ENCODE assay signal across 24 mouse cellular contexts in the genomic region with DNA sequence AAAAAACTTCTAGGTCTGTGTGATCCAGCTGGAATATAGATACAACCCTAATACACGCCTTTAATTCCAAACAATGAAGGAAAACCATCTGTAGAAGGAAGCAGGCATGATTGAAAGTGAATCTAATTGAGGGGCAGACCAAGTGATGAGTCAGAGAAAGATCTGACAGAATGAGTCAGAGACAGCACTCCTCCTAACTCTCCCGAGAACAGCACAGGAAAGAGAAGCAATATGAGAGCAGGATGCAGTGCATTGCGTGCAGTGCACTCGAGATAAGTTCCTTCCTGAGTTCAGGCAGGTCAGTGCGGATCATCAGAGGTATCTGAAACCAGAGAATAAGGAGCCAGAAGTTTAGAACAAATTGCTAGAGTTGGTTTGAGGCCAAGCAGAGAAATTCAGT. TPM values are rescaled to one million over a fixed set of nuclear protein-coding genes. Genes with fewer than 3 reads are reported as not detected.
A peak's percentile ranks its signal among the peaks of the same experiment; 100 is the strongest.
DNase-seq lines count a peak whose midpoint lies in the region; TF ChIP-seq lines count a peak whose summit lies in the region.
"Had no signal": no experiment of that assay in that cellular context is flagged by ENCODE, and none has a peak within 500 bp of the region (broad histone marks: within the 10 kb centered on the region; RNA-seq: fewer than 3 reads in every experiment).

No protein-coding gene starts in this region.

- no peak overlapping the region for H3K9ac ChIP-seq in heart, adult 2 months (ENCODE audit: low read depth, low read length)
- H3K9ac ChIP-seq: forebrain, embryonic 13.5 days; hindbrain, embryonic 12.5 days; hindbrain, embryonic 15.5 days; intestine, embryonic 15.5 days had no signal

- DNase-seq in 3134 (ENCODE audit: extremely low read depth, insufficient read length, low spot score): peak; percentile 36
- peak; percentile 32 for DNase-seq in Muller cell, postnatal 12 days (ENCODE audit: inconsistent ontology term)
- peak; percentile 39 for DNase-seq in induced T-regulatory cell, adult 2 months (ENCODE audit: low read depth)
- DNase-seq in kidney, adult 2 months: no peak
- no peak for DNase-seq in left cerebral cortex, postnatal 10 days (ENCODE audit: extremely low spot score in 1 of 2, low spot score in 2 of 2)
- no peak for DNase-seq in heart, adult 2 months
- no peak for DNase-seq in embryonic facial prominence, embryonic 10.5 days (ENCODE audit: low spot score)
- DNase-seq: adrenal gland, adult 2 months; adrenal gland, postnatal 14 days; cerebellum, adult 11-12 months; cerebellum, adult 9-11 months; cerebellum, postnatal 25 days; embryo, embryonic 11 days; gastrocnemius, postnatal 10 days; gastrocnemius, postnatal 36 days; kidney, adult 11 months had no signal

- whole genome bisulfite sequencing in kidney, adult 2 months: 79% methylated on average over 5 of the region's 5 CpGs
- 51% methylated on average over 5 of the region's 5 CpGs for WGBS in heart, adult 2 months
- WGBS in embryonic facial prominence, embryonic 10.5 days: 87% methylated on average over 5 of the region's 5 CpGs

- no peaks in the 10 kb centered on the region for H3K79me2 ChIP-seq in C2C12 (ENCODE audit: control insufficient read depth, insufficient read depth)
- no peaks in the 10 kb centered on the region for H3K79me2 ChIP-seq in heart, adult 2 months (replicated peaks; ENCODE audit: control insufficient read depth, insufficient read depth, low read length)

- H3K4me3 ChIP-seq in C2C12 (ENCODE audit: insufficient read depth, poor library complexity, severe bottlenecking): no peak overlapping the region
- H3K4me3 ChIP-seq in kidney, adult 2 months (ENCODE audit: insufficient read depth, low read depth, low read length): no peak overlapping the region
- no peak overlapping the region for H3K4me3 ChIP-seq in heart, adult 2 months
- no peak overlapping the region for H3K4me3 ChIP-seq in embryonic facial prominence, embryonic 10.5 days
- H3K4me3 ChIP-seq: forebrain, embryonic 10.5 days; forebrain, embryonic 13.5 days; hindbrain, embryonic 12.5 days; hindbrain, embryonic 15.5 days; intestine, embryonic 15.5 days had no signal

- no peak for TF ChIP-seq EP300 in heart, adult 2 months (IDR thresholded peaks at IDR 0.05; ENCODE audit: insufficient read depth, low read depth, low read length)

- H3K79me3 ChIP-seq in C2C12 (ENCODE audit: low read depth): no peaks in the 10 kb centered on the region

- H3K27me3 ChIP-seq in C2C12 (ENCODE audit: control insufficient read depth, insufficient read depth, insufficient read length): no peaks in the 10 kb centered on the region
- H3K27me3 ChIP-seq in kidney, adult 2 months (replicated peaks; ENCODE audit: control insufficient read depth, insufficient read depth, low read length): no peaks in the 10 kb centered on the region
- H3K27me3 ChIP-seq in heart, adult 2 months (ENCODE audit: control insufficient read depth, insufficient read depth, low read length): no peaks in the 10 kb centered on the region
- no peaks in the 10 kb centered on the region for H3K27me3 ChIP-seq in embryonic facial prominence, embryonic 10.5 days (replicated peaks; ENCODE audit: low read depth, poor library complexity, severe bottlenecking)
- H3K27me3 ChIP-seq: CH12.LX; forebrain, embryonic 13.5 days; hindbrain, embryonic 12.5 days; hindbrain, embryonic 15.5 days; intestine, embryonic 15.5 days had no signal

- H3K27ac ChIP-seq in kidney, adult 2 months (ENCODE audit: insufficient read depth, low read depth, low read length): no peak overlapping the region
- H3K27ac ChIP-seq in heart, adult 2 months: no peak overlapping the region
- H3K27ac ChIP-seq in embryonic facial prominence, embryonic 10.5 days (replicated peaks): no peak overlapping the region
- H3K27ac ChIP-seq: forebrain, embryonic 10.5 days; forebrain, embryonic 13.5 days; hindbrain, embryonic 12.5 days; hindbrain, embryonic 15.5 days; intestine, embryonic 15.5 days had no signal

- no peak for TF ChIP-seq CTCF in C2C12 (IDR thresholded peaks at IDR 0.05; ENCODE audit: control insufficient read depth, insufficient read depth, insufficient read length)
- TF ChIP-seq CTCF in kidney, adult 2 months (conservative IDR thresholded peaks at IDR 0.05; ENCODE audit: insufficient read depth, insufficient read length, low read depth, low read length): no peak
- no peak for TF ChIP-seq CTCF in heart, adult 2 months (IDR thresholded peaks at IDR 0.05)

- TF ChIP-seq POLR2A in kidney, adult 2 months (IDR thresholded peaks at IDR 0.05; ENCODE audit: low read depth, low read length): no peak
- no peak for TF ChIP-seq POLR2A in heart, adult 2 months (IDR thresholded peaks at IDR 0.05; ENCODE audit: insufficient read depth, low read depth, low read length)

- no peak overlapping the region for H3ac ChIP-seq in C2C12 (ENCODE audit: control insufficient read depth, insufficient read length, low read depth)

- intact Hi-C loops in left cerebral cortex, postnatal 10 days (cut with DNase I): no loop called here
- intact Hi-C loops in heart, adult 2 months (cut with DNase I): no loop called here

- peaks cover 4% of the 10 kb centered on the region; the same call in 1 of the 2 replicates for H3K9me3 ChIP-seq in embryonic facial prominence, embryonic 10.5 days
- H3K9me3 ChIP-seq: forebrain, embryonic 13.5 days; G1E; hindbrain, embryonic 12.5 days; intestine, embryonic 15.5 days had no signal

- H3K4me1 ChIP-seq in kidney, adult 2 months (ENCODE audit: control insufficient read depth, insufficient read depth, low read length): no peaks in the 10 kb centered on the region
- H3K4me1 ChIP-seq in heart, adult 2 months (ENCODE audit: control insufficient read depth, insufficient read depth, low read length): no peaks in the 10 kb centered on the region
- no peaks in the 10 kb centered on the region for H3K4me1 ChIP-seq in embryonic facial prominence, embryonic 10.5 days
- H3K4me1 ChIP-seq: forebrain, embryonic 10.5 days; forebrain, embryonic 13.5 days; hindbrain, embryonic 12.5 days; hindbrain, embryonic 15.5 days; intestine, embryonic 15.5 days had no signal

- H3K36me3 ChIP-seq in C2C12 (ENCODE audit: control insufficient read depth, insufficient read depth): peaks cover 20% of the 10 kb centered on the region
- no peaks in the 10 kb centered on the region for H3K36me3 ChIP-seq in kidney, adult 2 months (ENCODE audit: control insufficient read depth, insufficient read depth, low read length)
- H3K36me3 ChIP-seq in heart, adult 2 months (ENCODE audit: control insufficient read depth, insufficient read depth, low read length): no peaks in the 10 kb centered on the region
- peaks cover 39% of the 10 kb centered on the region for H3K36me3 ChIP-seq in embryonic facial prominence, embryonic 10.5 days (replicated peaks)

TF ChIP-seq in C2C12, 6 proteins besides CTCF, POLR2A, EP300 and RAD21:
- TF ChIP-seq FOSL1 (IDR thresholded peaks at IDR 0.05; ENCODE audit: insufficient read depth, low read length, poor library complexity, severe bottlenecking) (peak; percentile 63), CEBPB (IDR thresholded peaks at IDR 0.05; ENCODE audit: low read depth) (no peak), MAX (IDR thresholded peaks at IDR 0.05) (peak; percentile 57)

RNA-seq across cellular contexts. Expression of a gene that starts 11.3 kb away (rescaled TPM):
- polyA plus RNA-seq in C2C12 (2012; fragmentation: generic; extraction: Trizol): 82.9 TPM
- polyA plus RNA-seq in kidney, adult 2 months (2012; rRNA removed): 52.8 and 53.4 TPM in 2 replicates
- 100 to 1,000 TPM; 101 to 118 TPM for total RNA-seq in left cerebral cortex, postnatal 10 days (2021)
- 100 to 1,000 TPM in 1 of 2 experiments, 10 to 100 TPM in 1; 98.4 to 107 TPM for total RNA-seq in heart, adult 2 months (2021)
- polyA plus RNA-seq in heart, adult 2 months (2012; rRNA removed): 51.3 and 83.3 TPM in 2 replicates
- 387 and 388 TPM in 2 replicates for polyA plus RNA-seq in embryonic facial prominence, embryonic 10.5 days (2016; fragmentation: Nextera tagmentation; extraction: Ambion mirVana)

RNA-seq across cellular contexts. Expression of a gene that starts 34.0 kb away (rescaled TPM):
- polyA plus RNA-seq in C2C12 (2012; fragmentation: generic; extraction: Trizol): 92.9 TPM
- 66.8 and 72.8 TPM in 2 replicates for polyA plus RNA-seq in kidney, adult 2 months (2012; rRNA removed)
- total RNA-seq in left cerebral cortex, postnatal 10 days (2021): 100 to 1,000 TPM; 146 to 149 TPM
- total RNA-seq in heart, adult 2 months (2021): 10 to 100 TPM; 58.3 to 59.9 TPM
- 63.0 and 99.1 TPM in 2 replicates for polyA plus RNA-seq in heart, adult 2 months (2012; rRNA removed)
- polyA plus RNA-seq in embryonic facial prominence, embryonic 10.5 days (2016; fragmentation: Nextera tagmentation; extraction: Ambion mirVana): 321 and 322 TPM in 2 replicates

RNA-seq across cellular contexts. Expression of a gene that starts 39.3 kb away (rescaled TPM):
- 4.3 TPM for polyA plus RNA-seq in C2C12 (2012; fragmentation: generic; extraction: Trizol)
- 4.1 and 5.0 TPM in 2 replicates for polyA plus RNA-seq in kidney, adult 2 months (2012; rRNA removed)
- 10 to 100 TPM; 47.9 to 52.3 TPM for total RNA-seq in left cerebral cortex, postnatal 10 days (2021)
- 10 to 100 TPM; 19.2 to 22.8 TPM for total RNA-seq in heart, adult 2 months (2021)
- polyA plus RNA-seq in heart, adult 2 months (2012; rRNA removed): 4.6 and 10.2 TPM in 2 replicates
- 22.4 and 23.9 TPM in 2 replicates for polyA plus RNA-seq in embryonic facial prominence, embryonic 10.5 days (2016; fragmentation: Nextera tagmentation; extraction: Ambion mirVana)

RNA-seq across cellular contexts. Expression of a gene that starts 59.7 kb away (rescaled TPM):
- 4.7 TPM for polyA plus RNA-seq in C2C12 (2012; fragmentation: generic; extraction: Trizol)
- polyA plus RNA-seq in kidney, adult 2 months (2012; rRNA removed): 0.53 and 1.0 TPM in 2 replicates
- total RNA-seq in left cerebral cortex, postnatal 10 days (2021): 100 to 1,000 TPM; 327 to 329 TPM
- 1 to 10 TPM in 1 of 2 experiments, under 1 TPM in 1; 0.84 to 2.3 TPM for total RNA-seq in heart, adult 2 months (2021)
- 0.61 and 0.85 TPM in 2 replicates for polyA plus RNA-seq in heart, adult 2 months (2012; rRNA removed)
- polyA plus RNA-seq in embryonic facial prominence, embryonic 10.5 days (2016; fragmentation: Nextera tagmentation; extraction: Ambion mirVana): 4.1 and 4.8 TPM in 2 replicates

Comparison
In these comparisons a context has a peak if more than half of its experiments do, and no peak if none do; other contexts are left out.
1. DNase-seq: peak in 3134 (single experiment), Muller cell, postnatal 12 days (single experiment) and induced T-regulatory cell, adult 2 months (single experiment); none in kidney, adult 2 months (single experiment), left cerebral cortex, postnatal 10 days (0 of 2), heart, adult 2 months (0 of 2) and embryonic facial prominence, embryonic 10.5 days (single experiment).